Mouse (Mus musculus): ENCODE data around the gene Ms4a4a. TPM values are rescaled to one million over a fixed set of nuclear protein-coding genes. Genes with fewer than 3 reads are reported as not detected.

Ms4a4a gene
- 9.9 and 10.8 TPM in 2 replicates for polyA plus RNA-seq (2015; fragmentation: Nextera tagmentation; extraction: Ambion mirVana)

DNA sequence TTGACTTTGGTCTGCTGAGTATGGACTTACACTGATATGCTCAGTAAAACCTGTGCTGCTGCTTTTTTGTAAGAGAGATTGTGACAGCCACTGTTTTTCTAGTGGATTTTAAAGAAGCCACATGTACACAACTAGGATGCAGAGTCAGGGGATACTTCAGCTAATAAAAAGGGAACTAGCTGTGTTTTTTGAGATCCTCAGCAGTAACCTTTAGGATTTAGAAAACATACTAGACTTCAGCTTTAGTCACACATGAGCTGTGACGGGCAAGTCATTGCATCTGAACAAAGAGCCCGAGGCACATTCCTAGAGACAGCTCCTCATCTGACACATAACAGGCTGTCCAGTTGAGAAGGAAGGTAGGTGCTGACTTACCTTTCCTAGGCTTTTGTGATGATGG is at the start of gene Ms4a4a:
TSS of gene Ms4a4a (plus strand) at position 251 of the 400 bp plus-strand sequence.
- H3K27ac ChIP-seq, result no peak within 1 kb of the TSS
- H3K9ac ChIP-seq, result no peak within 1 kb of the TSS
- no peaks in the 10 kb centered on the region for H3K36me3 ChIP-seq
- no peak within 1 kb of the TSS for H3K4me3 ChIP-seq (replicated peaks)
- H3K4me2 ChIP-seq, result no peak within 1 kb of the TSS
- no peaks in the 10 kb centered on the region for H3K9me3 ChIP-seq
- H3K27me3 ChIP-seq (replicated peaks), result no peaks in the 10 kb centered on the region
- WGBS, result 89% methylated on average over 2 of the region's 2 CpGs
- no peaks in the 10 kb centered on the region for H3K4me1 ChIP-seq
- ATAC-seq (ENCODE audit: insufficient read depth, low FRiP score, low read depth), result no peak

DNA sequence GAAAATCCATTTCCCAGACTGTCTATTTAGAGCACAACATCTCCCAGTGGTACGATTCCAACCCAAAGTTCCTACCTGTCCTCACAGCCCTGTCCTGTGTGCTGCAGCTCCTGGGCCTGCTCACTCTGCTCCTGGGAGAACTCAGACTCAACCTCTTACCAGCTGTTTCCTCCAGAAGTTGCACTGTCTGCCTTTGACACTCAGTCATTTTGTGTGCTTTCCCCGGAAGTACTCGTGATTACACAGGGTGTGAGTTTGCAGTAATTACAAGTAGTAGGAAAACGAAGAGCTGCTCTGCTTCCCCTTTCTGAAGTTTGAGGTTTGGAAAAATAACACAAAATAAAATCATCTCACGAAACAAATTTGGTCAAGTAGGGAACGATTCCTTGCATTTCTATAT is 39.4 kb upstream of the Ms4a4a start, which contains the start of gene Ms4a7:
TSS of gene Ms4a7 (minus strand) at position 215 of the 400 bp plus-strand sequence.
- Histone ChIP-seq H3K9me3 (no peaks in the 10 kb centered on the region), H3K9ac (no peak within 1 kb of the TSS), H3K4me3 (replicated peaks) (no peak within 1 kb of the TSS), H3K27ac (no peak within 1 kb of the TSS), H3K27me3 (replicated peaks) (no peaks in the 10 kb centered on the region), H3K4me1 (no peaks in the 10 kb centered on the region), H3K4me2 (no peak within 1 kb of the TSS), H3K36me3 (no peaks in the 10 kb centered on the region)
- 78% methylated on average over 6 of the region's 6 CpGs for WGBS
- ATAC-seq (ENCODE audit: insufficient read depth, low FRiP score, low read depth), result no peak

GRCm38 (mm10) chr19:11343147-11343546 is 32.2 kb upstream of the Ms4a4a start:
- Histone ChIP-seq H3K4me3 (replicated peaks) (no peak overlapping the region), H3K27me3 (replicated peaks) (no peaks in the 10 kb centered on the region), H3K27ac (no peak overlapping the region), H3K4me1 (no peaks in the 10 kb centered on the region), H3K9ac (no peak overlapping the region), H3K36me3 (no peaks in the 10 kb centered on the region), H3K9me3 (no peaks in the 10 kb centered on the region), H3K4me2 (no peak overlapping the region)
- ATAC-seq (ENCODE audit: insufficient read depth, low FRiP score, low read depth), result no peak

DNA sequence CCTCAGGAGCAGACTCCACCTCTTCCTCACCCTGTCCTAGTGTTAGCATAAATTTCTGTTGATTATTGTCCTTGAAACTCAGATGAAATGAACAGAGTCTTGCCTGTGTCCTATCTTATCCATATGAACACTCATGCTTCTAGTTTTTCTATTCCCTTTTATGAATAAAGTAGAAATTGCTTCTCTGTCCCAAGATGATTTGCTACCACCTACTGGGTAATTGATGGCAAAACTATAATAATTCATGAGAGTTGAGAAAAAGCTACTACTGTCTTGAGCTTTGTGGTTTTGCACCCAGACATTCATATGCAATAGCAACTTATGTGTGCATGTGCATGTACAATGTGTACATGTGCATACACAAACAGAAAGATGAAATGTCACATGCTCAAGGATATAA is 31.3 kb upstream of the Ms4a4a start:
- H3K27me3 ChIP-seq (replicated peaks), result no peaks in the 10 kb centered on the region

DNA sequence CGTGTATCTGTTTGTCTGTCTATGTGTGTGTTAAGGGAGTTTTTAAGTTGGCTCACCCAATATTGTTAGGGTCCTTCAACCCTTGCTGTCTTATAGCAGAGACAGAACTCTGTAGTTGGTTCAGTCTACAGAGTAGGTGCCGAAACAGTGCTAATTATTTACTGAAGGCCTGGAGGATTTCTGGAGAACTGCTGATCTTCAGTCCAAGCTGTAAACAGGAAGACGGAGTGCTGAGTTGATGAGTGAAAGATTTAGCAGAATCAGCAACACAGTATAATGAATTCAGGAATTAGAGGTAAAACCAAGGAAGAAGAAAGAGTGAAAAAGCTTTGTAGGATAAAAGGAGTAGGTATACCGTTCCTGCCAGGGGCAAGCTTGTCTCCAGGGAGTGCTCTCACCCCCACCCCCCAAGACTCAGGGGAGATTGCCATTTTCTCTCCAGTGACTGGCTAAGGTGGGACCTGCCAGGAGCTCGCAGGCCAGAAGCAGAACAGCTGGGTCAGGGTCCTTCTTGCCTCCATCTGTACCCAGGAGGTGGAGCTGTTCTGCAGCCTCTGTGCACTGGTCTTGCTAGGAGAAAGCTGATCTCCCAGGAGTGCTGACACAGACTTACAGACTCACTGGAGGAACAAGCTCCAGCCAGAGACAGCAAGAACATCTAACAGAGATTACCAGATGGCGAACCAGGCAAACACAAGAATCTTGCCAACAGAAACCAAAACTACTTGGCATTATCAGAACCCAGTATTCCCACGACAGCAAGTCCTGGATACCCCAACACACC is 25.4 kb upstream of the Ms4a4a start:
- no peak overlapping the region for H3K4me2 ChIP-seq
- no peak overlapping the region for H3K4me3 ChIP-seq (replicated peaks)
- H3K4me1 ChIP-seq, result no peaks in the 10 kb centered on the region
- no peaks in the 10 kb centered on the region for H3K36me3 ChIP-seq
- no peak overlapping the region for H3K27ac ChIP-seq
- no peaks in the 10 kb centered on the region for H3K27me3 ChIP-seq (replicated peaks)
- ATAC-seq (ENCODE audit: insufficient read depth, low FRiP score, low read depth), result no peak
- no peaks in the 10 kb centered on the region for H3K9me3 ChIP-seq
- WGBS, result 53% methylated on average over 7 of the region's 7 CpGs
- H3K9ac ChIP-seq, result no peak overlapping the region

More for the DNA sequence above, 31.3 kb upstream of the Ms4a4a start:
- Histone ChIP-seq H3K9me3 (no peaks in the 10 kb centered on the region), H3K4me2 (no peak overlapping the region), H3K4me1 (no peaks in the 10 kb centered on the region), H3K4me3 (replicated peaks) (no peak overlapping the region), H3K9ac (no peak overlapping the region), H3K27ac (no peak overlapping the region), H3K36me3 (no peaks in the 10 kb centered on the region)
- no peak for ATAC-seq (ENCODE audit: insufficient read depth, low FRiP score, low read depth)

GRCm38 (mm10) chr19:11351878-11352277 is 23.4 kb upstream of the Ms4a4a start:
- no peak overlapping the region for H3K4me3 ChIP-seq (replicated peaks)
- H3K36me3 ChIP-seq, result no peaks in the 10 kb centered on the region
- H3K27me3 ChIP-seq (replicated peaks), result no peaks in the 10 kb centered on the region
- 37% methylated on average over 3 of the region's 3 CpGs for WGBS
- no peaks in the 10 kb centered on the region for H3K9me3 ChIP-seq
- ATAC-seq (ENCODE audit: insufficient read depth, low FRiP score, low read depth), result no peak
- H3K27ac ChIP-seq, result no peak overlapping the region
- H3K4me2 ChIP-seq, result no peak overlapping the region
- no peaks in the 10 kb centered on the region for H3K4me1 ChIP-seq
- H3K9ac ChIP-seq, result no peak overlapping the region

- WGBS, result 78% methylated on average over 7 of the region's 7 CpGs
- H3K9me3 ChIP-seq, result no peaks in the 10 kb centered on the region
- no peaks in the 10 kb centered on the region for H3K36me3 ChIP-seq
- H3K27me3 ChIP-seq (replicated peaks), result no peaks in the 10 kb centered on the region
- no peak overlapping the region for H3K4me3 ChIP-seq (replicated peaks)
- no peak for ATAC-seq (ENCODE audit: insufficient read depth, low FRiP score, low read depth)
- H3K4me1 ChIP-seq, result no peaks in the 10 kb centered on the region
- no peak overlapping the region for H3K4me2 ChIP-seq
- H3K27ac ChIP-seq, result no peak overlapping the region
- H3K9ac ChIP-seq, result no peak overlapping the region
Observed at GRCm38 (mm10) chr19:11355730-11356129, 19.6 kb upstream of the Ms4a4a start.

DNA sequence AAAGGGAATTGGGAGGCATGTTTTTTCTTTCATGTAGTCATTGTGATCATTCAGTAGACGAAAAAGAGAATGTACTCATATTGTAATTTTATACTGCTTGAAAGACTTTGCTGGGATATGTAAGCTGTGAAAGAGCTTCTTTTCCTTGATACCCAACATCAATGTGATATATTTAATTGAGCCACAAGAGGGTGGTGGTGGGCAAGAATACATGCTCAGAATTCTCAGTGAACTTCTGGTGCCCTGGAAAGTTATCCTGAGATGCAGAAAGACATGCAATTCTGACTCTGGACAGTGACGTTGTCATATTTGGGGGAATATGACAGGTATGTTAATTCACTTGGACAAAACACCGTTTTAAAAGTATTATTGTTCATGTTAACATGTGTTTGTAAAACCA is 15.2 kb upstream of the Ms4a4a start:
- Histone ChIP-seq H3K9ac (no peak overlapping the region), H3K4me1 (no peaks in the 10 kb centered on the region), H3K36me3 (no peaks in the 10 kb centered on the region), H3K4me3 (replicated peaks) (no peak overlapping the region), H3K27me3 (replicated peaks) (no peaks in the 10 kb centered on the region), H3K4me2 (no peak overlapping the region), H3K9me3 (no peaks in the 10 kb centered on the region), H3K27ac (no peak overlapping the region)
- ATAC-seq (ENCODE audit: insufficient read depth, low FRiP score, low read depth), result no peak
- WGBS, result 52% methylated on average over 3 of the region's 3 CpGs

GRCm38 (mm10) chr19:11362002-11362401 is 13.3 kb upstream of the Ms4a4a start:
- Histone ChIP-seq H3K4me2 (no peak overlapping the region), H3K9ac (no peak overlapping the region), H3K36me3 (no peaks in the 10 kb centered on the region), H3K27me3 (replicated peaks) (no peaks in the 10 kb centered on the region), H3K4me1 (no peaks in the 10 kb centered on the region), H3K9me3 (no peaks in the 10 kb centered on the region), H3K27ac (no peak overlapping the region), H3K4me3 (replicated peaks) (no peak overlapping the region)
- no peak for ATAC-seq (ENCODE audit: insufficient read depth, low FRiP score, low read depth)

GRCm38 (mm10) chr19:11368310-11368709 is 7.0 kb upstream of the Ms4a4a start:
- no peak overlapping the region for H3K4me3 ChIP-seq (replicated peaks)
- H3K27ac ChIP-seq, result no peak overlapping the region
- no peak overlapping the region for H3K4me2 ChIP-seq
- H3K36me3 ChIP-seq, result no peaks in the 10 kb centered on the region
- H3K27me3 ChIP-seq (replicated peaks), result no peaks in the 10 kb centered on the region
- no peak for ATAC-seq (ENCODE audit: insufficient read depth, low FRiP score, low read depth)
- H3K9ac ChIP-seq, result no peak overlapping the region
- no peaks in the 10 kb centered on the region for H3K4me1 ChIP-seq
- no peaks in the 10 kb centered on the region for H3K9me3 ChIP-seq
- 73% methylated on average over 3 of the region's 3 CpGs for WGBS

DNA sequence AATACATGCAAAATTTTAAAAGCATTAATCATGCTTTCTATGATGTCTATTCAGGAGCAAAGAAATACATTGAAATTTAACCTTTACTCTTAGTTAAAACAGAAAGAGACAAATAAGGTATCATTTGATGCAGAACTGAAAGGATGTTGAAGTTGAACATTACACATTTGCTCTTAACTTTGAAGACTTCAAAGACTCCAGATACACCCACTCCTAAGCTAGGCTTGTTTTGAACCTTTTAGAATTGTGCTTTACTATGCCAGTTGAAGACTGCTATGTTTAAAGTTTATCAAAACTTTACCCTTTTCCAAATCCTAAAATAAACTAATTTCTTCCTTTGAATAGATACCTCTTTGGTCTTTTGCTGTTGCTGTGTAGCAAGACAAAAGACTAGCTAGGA is 4.1 kb upstream of the Ms4a4a start:
- Histone ChIP-seq H3K4me1 (no peaks in the 10 kb centered on the region), H3K27me3 (replicated peaks) (no peaks in the 10 kb centered on the region), H3K27ac (no peak overlapping the region), H3K9me3 (no peaks in the 10 kb centered on the region), H3K36me3 (no peaks in the 10 kb centered on the region), H3K4me2 (no peak overlapping the region), H3K9ac (no peak overlapping the region), H3K4me3 (replicated peaks) (no peak overlapping the region)
- ATAC-seq (ENCODE audit: insufficient read depth, low FRiP score, low read depth), result no peak

DNA sequence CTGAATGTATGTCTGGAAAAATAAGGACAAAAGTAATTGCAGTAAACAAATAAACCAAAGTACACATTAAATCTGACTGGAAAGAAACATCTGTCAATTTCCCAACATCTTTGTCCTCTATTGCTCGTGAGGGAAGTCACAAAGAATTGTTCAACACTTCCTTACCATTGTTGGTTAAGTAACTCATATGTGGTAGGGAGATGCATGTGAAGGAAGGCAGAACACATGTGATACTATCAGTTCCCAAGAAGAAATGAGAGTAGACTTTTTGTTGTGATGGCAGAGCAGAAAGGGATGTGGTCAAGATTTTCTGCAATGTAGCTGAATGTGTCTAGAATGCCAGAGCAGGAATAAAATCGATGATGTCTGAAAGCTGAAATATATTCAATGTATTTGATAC is 1.1 kb downstream of the Ms4a4a start:
- Histone ChIP-seq H3K9me3 (no peaks in the 10 kb centered on the region), H3K27me3 (replicated peaks) (no peaks in the 10 kb centered on the region), H3K36me3 (no peaks in the 10 kb centered on the region), H3K4me1 (no peaks in the 10 kb centered on the region), H3K27ac (no peak overlapping the region), H3K4me2 (no peak overlapping the region), H3K4me3 (replicated peaks) (no peak overlapping the region), H3K9ac (no peak overlapping the region)
- ATAC-seq (ENCODE audit: insufficient read depth, low FRiP score, low read depth), result no peak
- WGBS, result 76% methylated on average over 2 of the region's 2 CpGs

GRCm38 (mm10) chr19:11387109-11387508 is 11.8 kb downstream of the Ms4a4a start:
- 54% methylated on average over 2 of the region's 2 CpGs for WGBS
- H3K36me3 ChIP-seq, result no peaks in the 10 kb centered on the region
- no peak overlapping the region for H3K4me3 ChIP-seq (replicated peaks)
- H3K9ac ChIP-seq, result no peak overlapping the region
- no peak for ATAC-seq (ENCODE audit: insufficient read depth, low FRiP score, low read depth)
- H3K9me3 ChIP-seq, result no peaks in the 10 kb centered on the region
- no peak overlapping the region for H3K27ac ChIP-seq
- no peak overlapping the region for H3K4me2 ChIP-seq
- H3K4me1 ChIP-seq, result no peaks in the 10 kb centered on the region
- H3K27me3 ChIP-seq (replicated peaks), result no peaks in the 10 kb centered on the region
